Mouse (Mus musculus): Measurements from ENCODE around the gene Large1.

DNA sequence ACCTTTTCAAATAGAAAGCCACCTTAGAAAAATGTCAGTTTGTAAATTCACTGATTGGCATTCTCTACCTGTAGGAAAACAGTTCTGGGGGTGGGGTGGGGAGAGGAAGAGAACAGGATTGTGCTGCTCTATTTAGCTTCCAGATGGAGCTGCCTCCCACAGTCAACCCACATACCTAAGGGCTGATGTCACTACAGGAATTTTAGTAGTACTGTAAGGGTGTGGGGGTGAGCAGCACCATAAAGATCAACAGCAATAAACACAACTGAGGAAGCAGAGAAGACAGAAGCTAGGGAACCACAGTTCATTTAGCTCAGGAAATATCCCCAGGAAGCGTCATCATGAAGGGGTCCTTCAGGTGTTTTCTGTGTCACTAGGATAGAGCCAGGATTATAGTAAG, 174.9 kb downstream of the Large1 start:
- TF ChIP-seq POLR2A (IDR thresholded peaks at IDR 0.05; ENCODE audit: extremely low read depth, insufficient read depth, low read length) = no peak
- TF ChIP-seq CTCF (IDR thresholded peaks at IDR 0.05; ENCODE audit: low read depth, low read length) = no peak
